Mouse (Mus musculus): ENCODE results near the gene Abhd6.

Gene Abhd6

DNA sequence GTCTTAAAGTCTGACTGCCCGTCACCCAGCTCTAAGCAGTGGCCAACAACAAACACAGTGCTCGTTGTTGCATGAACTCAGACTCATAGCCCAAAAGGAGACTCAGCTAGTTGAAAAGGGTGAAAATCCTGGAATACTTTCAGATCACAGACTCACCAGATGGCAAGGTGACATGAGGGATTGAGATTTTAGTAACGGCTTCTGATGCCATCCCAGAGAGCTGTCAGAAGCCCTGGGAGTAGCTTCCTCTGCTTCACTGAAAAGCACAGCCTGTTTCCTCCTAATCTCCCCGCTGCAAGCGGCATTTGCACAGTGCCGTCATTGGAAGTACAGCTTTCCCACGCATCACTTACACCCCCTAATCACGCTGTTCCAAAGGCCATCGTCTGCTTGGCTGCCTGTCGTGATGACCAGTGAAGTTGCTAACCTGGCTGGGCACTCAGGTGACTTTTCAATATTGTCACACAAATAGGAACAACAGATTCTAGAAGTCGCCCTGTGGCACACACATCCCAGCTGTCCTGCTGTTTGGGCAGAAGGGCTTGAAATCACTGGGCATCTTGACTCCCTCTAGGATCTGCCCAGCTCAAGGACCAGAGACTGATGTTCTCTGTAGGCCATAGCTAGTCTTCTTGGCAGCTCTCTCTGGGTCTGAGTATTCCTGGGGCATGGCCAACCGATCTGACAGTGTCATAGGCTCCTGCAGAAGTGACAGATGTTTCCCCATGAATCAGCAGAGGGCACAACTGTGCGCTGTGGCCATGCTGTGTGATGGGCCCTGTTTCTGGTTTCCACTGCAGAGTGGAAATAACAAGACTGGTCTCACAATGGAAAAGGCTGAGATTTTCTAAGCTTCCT is 29.6 kb downstream of the Abhd6 start:
- DNase-seq = no peak

DNA sequence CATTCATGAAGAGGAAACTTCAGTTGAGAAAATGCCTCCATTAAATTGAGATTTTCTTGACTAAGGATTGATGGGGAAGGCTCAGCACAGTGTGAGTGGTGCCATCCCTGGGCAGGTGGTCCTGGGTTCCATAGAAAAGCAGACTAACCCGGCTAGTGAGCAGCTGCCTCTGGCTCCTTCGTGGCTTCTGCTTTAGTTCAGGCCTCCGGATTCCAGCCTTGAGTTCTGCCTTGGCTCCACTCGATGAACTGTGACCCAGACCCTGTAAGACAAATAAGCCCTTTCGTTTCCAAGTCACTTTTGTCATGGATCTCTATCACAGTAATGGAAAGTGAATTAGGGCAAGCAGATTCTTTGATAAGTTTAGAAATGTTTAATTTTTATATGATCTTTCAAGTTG is 31.9 kb downstream of the Abhd6 start:
- no peak for DNase-seq

DNA sequence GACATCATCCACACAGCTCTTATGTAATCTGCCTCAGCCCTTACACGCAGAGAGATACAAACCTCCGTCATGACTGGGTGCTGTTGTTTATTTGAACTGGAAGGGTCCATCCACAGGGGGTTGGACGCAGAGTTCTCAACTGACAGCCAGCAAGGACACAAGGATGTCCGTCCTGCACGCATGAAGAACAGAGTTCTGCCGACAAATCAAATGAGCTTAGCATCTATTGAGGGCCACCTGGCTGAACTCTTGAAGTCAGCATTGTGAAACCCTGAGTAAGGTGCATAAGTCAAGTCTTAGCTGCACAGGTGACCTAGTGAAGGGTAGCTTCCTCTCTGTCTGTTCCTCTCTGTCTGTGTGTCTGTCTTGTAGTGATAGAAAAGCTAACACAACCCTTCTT is 33.2 kb downstream of the Abhd6 start:
- no peak for DNase-seq

DNA sequence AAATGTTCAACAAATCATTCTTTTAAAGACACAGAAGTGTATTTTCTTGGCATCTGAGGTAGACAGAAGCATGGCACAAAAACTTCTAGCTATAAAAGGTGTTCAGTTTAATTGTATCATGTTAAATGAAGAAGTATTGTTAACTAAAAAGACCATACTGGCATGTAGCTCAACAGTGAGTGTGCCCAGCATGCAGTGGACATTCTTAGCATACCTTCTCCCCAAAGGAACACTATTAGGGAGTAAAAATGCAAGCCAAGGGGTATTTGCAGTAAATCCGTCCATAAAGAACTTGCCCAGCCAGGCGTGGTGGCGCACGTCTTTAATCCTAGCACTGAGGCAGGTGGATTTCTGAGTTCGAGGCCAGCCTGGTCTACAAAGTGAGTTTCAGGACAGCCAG is 33.7 kb downstream of the Abhd6 start:
- DNase-seq = no peak

DNA sequence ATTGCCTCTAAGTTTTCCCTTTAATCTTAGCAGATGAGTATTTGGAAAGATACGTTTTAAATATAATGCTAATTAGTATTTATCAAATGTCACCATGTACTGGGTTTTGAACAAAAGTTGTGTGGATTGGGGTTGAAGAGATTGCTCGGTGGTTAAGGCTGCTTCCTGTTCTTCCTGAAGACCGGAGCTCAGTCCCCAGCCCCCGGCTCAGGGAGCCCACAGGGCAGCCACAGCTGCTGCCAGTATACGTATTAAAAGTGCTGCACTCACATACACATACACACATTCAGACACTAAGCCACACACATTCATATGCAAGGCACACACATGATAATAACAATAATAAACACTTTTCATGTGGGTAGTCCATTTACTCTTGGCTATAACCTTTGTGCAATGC is 35.4 kb downstream of the Abhd6 start:
- no peak for DNase-seq

DNA sequence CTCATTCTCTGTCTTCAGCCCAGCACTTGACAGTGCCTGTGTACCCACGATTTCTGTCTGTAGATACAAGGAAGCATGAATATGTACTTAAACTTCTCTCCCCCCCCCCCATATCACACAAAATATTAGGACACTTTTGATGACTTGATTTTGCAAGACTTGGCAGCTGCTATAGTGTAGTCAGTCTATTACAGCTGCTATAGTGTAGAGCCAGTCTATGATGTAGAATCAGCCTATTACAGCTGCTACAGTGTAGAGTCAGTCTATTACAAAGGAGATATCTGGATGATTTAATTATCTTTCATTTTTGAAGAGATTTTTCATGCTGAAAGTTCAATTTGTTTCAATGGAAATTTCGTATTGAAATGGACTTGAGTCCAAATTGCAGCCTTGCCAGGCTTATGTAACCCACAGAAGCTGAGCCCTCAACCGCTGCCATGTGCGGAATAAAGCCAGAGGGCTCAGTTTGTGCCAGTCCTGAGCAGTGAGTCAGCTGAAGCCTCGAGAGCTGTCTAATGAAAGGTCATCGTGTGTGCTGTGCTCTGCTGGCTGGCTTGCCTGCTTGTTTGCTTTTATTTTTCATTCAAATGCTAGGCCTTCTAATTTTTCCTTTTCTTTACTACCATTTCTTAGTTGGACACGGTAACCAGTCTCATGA is 36.2 kb downstream of the Abhd6 start:
- no peak for DNase-seq

DNA sequence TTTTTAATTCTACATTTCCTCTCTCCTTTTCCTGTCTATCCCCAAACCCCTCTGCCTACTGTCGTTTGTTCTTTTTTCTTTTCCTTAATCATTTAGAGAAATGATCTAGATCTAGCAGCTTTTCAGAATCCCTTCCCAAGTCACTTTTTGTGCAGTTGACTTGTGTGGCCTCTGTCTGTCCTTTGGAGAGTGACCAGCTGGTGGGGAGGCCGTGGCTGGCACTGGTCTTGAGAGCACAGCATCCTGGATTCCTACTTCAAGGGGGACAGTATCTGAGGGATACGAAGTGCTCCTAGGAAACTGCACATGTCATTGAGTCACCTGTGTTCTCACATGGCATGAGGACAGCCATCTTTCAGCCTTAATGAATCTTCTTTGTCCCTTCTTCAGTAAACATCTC is 37.5 kb downstream of the Abhd6 start:
- no peak for DNase-seq

DNA sequence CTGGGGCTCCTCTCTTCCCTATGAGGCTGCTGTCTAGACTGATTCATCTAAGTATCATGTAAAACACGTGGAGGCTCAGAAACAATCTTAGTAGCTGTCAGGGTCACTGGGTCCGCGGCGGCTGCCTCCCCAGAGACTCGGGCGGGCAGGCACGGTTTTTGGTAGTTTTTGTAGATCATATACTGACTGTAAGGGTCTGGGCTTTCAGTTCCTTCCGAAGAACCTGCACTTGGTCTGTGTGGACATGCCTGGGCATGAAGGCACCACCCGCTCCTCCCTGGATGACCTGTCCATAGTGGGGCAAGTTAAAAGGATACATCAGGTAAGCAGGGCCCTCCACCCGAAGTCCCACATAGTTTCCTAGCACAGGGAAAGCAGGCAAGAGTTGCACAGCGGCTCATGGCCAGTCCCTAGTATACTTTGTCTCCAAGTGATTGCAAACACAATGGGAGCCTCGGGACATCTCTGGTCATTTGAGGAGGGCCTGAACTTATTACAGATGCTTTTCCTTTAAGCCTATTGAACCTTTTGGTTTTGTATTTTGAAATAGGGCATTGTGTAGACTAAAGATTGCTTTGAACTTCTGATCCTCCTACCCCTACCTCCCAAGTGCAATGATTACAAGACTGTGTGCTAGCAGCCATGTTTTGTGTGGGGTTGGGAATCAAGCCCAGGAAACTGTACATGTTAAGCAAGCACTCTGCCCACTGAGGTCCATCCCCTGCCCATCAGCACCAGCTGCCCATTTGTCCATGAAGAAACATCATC is 38.4 kb downstream of the Abhd6 start:
- no peak for DNase-seq

DNA sequence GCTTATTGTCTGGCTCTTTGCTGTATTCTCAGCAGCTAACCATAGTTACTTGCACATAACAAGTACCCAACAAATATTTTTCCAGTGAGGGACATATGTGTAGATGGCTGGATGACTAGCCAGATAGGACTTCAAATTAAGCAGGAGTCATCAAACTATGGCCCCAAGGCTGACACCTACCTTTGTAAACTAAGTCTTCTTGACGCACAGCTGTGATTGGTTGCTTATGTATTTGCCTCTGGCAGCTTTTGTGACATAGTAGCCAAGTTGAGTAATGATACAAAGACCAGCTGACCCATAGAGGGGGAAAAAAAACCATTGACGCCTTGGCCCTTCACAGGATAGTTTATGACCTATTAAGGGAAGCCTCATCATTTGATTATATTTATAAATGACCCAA is 39.4 kb downstream of the Abhd6 start:
- DNase-seq = no peak

DNA sequence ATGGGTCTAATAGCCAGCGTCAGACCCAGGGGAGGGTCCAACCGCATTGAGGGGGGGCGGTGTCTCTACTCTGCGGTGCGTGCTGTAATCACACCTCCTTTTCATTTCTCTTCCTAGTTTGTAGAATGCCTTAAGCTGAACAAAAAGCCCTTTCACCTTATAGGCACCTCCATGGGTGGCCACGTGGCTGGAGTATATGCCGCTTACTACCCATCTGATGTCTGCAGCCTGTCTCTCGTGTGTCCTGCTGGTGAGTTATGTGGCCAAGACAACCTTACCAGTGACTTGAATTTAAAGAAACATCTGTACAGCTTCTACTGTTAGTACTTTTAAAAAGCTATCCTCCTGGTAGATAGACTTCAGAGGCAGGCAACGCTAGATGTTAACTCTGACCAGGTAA is 39.9 kb downstream of the Abhd6 start:
- no peak for DNase-seq

DNA sequence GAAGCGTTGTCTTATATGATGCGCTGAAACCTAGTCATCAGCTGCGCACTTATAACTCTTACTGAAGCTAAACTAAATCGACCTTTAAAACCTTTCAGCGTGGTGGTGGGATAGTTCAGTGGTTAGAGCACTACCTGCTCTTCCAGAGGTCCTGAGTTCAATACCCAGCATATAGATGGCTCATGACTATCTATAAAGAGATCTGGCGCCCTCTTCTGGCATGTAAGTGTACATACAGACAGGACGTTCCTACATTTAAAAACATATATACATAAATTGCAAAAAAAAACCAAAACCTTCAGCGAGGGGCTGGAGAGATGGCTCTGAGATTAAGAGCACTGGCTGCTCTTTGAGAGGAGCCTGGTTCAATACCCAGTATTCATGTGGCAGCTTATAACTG is 41.6 kb downstream of the Abhd6 start:
- DNase-seq = peak; percentile 44

DNA sequence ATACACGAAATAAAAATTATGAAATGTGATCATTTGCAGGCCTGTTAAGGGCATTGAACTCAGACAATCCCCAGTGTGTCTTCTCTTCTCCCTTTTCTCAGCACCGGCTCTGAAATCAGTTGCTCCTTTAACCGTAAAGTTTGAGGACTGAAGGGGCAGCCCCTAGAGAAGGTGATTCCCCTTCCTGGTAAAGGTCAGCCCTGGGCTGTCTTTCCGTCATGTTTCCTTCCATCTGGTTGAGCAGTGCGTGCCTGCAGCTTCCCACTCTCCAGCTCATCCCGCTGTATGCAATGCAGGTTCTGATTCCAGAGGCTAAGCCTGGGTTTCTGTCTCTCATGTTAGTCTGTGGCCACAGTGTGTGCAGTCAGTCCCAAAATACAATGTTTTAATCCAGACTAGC is 42.1 kb downstream of the Abhd6 start:
- no peak for DNase-seq

DNA sequence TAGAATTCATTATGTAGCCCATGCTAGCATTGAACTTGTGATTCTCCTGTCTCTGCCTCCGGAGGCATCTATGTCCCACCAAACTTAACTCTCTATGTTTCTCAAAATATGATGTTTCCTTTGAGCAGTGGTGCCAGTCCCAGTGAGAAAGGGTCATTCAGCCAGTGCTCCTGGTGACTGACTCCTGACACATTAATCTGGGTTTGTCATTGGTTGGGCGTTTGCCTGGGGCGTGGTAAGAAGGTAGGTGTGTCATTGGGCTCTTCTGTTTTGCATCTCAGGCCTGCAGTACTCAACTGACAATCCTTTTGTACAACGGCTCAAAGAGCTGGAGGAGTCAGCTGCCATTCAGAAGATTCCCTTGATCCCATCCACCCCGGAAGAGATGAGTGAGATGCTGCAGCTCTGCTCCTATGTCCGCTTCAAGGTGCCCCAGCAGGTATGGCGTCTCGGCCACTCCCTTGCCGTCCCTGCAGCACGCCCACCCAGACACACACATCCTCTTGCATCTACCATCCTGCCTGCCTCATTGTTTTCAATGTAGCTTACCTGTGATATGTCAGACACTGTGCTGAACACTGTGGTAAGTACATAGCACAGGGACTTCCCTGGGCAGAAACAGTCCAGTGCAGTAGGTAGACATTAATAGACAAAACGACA is 42.6 kb downstream of the Abhd6 start:
- DNase-seq = no peak

DNA sequence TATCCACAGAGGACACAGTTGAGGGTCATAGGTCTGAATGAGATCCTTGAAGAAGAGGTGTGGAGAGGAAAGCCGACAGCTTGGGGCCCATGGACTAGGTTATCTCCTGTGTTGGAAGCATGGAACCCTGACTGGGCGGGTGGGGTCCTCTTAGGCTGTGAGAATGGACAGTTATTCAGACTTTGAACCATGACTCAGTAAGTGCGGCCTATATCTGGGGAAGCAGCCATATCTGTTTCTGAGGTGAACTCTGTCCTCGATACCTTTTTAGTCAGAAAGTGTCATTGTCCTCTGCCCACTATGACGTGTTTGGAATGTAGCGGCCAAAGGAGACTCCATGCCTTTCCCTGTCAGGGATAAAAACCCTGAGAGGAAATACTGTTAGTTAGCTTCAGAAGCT is 44.1 kb downstream of the Abhd6 start:
- no peak for DNase-seq

DNA sequence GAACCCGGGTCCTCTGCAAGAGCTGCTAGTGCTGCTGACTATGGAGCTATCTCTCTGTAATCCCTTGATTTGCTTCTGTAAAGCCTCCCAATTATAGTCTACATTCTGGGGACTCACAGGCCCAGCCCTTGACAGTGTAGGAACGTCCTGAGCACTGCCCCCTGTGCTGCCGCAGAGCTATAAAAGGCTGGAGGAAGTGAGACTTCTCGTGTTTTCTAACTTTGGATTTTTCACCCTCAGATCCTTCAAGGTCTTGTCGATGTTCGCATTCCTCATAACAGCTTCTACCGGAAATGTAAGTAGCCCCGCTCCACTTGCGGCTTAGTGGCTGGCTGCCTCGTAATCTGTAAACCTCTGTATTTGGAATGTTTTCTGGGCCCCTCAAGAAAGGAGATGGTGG is 46.6 kb downstream of the Abhd6 start:
- no peak for DNase-seq

DNA sequence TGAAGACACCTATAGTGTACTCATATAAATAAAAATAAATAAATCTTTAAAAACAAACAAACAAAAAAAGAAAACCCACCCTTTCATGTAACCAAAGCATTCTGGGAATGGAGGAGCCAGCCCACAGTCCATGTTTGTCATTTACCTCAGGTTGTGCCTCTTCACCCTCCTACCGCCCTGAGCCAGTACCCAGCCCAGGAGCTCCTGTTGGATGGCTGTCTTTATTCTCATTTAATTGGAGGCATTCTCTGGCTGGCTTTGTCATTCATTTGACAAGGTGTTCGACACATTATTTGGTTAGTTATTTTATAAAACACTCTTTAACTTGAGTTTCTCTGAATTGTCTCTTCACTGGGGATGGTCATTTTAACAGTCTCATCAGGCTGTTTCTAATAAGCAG is 49.2 kb downstream of the Abhd6 start:
- DNase-seq = no peak

DNA sequence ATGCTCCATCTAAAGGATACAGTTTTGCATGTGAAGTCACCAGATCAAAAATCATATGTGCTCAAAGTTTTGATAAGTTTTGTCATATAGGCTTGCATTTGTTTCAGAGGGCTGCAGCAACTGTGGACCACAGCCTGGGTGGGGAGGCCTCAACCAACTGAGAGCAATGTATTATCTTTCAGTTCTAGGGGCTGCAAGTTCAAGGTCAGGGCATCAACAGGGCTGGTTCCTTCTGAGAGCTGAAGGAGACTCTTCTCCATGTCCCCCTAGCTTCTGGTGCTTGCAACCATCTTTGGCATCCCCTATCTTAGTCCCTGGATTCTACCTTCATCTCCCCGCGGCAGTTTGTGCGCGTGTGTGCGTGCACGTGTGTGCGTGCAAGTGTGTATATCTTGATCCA is 50.0 kb downstream of the Abhd6 start:
- DNase-seq = no peak

DNA sequence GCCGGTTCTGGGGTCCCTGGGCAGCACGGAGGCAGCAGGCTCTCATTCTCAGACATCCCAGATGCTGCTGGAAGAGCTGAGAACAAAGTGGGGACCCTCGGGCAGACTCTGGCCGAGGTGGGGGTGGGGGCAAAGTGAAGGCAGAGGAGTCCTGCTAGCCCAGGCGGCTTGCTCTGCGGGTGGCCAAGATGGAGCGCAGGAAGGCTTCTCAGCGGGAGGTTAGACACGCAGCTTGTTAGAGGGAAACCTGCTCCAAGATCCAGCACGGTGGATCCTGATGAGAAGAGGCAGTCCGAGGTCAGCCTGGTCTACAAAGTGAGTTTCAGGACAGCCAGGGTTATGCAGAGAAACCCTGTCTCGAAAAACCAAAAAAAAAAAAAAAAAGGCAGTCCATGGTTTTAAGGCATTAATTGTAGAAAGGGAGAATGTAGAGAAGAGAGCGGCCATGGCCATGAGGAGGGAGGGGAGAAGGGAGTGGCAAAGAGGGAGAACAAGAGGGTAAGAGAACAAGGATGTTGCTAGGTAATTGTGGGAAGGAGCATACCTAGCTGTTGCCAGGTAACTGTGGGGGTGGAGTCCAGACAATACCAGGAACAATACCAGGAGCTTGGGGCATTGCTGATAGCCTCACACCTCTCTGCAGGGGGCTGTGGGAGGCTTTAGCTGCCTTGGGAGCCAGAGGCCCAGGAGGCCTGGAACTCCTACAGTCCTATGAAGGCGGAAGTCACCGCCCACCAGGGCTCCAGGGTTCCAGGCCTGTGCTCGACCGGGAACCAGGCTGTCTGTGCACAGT is 51.8 kb downstream of the Abhd6 start:
- no peak for DNase-seq

DNA sequence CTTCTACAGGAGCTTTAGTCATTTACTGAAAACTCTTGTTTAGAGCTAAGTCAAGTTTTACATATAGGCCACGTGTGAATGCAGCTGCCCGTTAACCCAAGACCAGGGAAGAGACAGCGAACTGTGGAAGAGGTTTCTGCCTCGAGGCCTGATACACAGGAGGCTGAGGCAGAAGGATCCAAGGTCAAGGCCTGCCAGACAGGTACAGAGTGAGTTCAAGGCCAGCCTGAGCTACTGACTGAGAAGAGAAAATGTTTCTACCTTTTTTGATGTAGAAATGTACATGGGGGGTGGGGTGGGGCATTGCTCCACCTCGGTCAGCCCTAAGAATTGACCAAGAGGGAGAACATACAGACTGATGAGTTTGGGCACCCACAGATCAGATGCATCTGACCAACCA is 53.4 kb downstream of the Abhd6 start:
- no peak for DNase-seq

DNA sequence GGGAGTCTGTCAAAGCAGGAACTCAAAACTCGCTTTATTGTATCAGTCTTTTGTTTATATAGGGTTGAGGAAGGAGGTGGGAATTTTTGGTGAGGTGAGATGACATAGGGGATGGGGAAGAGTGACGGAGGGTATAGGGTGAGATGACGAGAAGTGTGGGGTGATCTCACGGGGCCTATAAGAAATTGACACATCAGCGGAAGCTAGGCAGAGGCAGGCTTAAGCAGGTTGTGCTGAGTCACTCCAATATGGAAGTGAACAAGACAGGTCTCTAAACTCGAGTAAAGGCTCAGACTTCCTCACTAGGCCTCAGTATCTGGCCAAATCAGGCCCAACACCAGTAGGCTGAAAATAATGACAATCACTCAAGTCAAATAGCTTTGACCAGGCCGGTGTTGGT is 57.2 kb downstream of the Abhd6 start:
- no peak for DNase-seq

DNA sequence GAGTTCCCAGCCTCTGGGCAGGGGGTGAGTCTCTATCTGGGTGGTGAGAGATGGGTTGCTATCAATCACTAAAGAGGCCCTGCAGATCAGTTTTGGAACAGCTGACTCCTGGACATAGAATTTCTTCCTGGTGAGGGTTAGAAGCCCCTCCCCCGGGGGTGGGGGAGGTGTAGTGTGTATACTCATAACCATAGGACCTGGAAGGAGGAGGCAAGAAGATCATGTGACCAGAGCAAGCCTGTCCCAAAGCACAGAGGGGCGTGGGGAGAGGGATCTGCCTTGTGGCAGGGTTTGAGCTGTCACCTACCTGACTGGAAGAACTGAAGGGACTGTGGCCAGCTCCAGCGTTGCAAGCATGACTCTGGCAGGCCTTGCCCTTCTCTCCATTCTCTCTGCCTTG is 59.4 kb downstream of the Abhd6 start:
- no peak for DNase-seq

DNA sequence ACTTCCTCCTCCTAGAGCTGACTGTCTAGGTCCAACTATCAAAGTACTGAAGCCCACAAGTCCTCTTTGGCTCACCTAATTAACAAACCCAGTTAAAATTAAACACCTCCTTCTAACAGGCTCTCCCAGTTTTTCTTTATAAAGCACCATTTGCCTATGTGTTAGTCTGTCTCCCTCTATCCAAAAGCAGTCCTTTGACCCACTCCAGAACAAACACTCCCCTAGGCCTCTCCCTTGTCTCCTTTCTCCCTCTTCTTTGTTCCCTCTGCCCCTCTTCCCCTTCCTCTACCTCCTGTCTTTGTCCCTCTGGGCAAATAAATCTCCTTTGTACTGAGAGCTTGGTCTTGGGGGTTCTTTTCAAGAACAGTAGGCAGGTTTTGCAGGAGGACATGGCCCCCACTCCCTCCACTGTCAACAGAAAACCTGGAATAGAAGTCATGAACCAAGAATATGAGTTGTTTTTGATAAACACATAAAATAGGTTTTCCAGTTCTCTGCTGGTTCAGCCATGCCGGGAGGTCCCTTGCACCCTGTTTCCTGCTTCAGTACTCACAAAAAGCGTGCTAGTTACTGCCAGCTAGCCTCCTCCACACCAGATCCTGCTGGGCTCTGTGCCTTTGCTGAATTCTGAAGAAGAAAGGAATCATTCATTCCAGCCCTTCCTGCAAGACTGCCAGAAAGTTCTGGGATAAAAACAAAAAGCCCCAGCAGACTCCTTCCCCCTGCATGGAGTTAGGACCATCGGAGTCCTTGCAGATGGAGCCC is 60.0 kb downstream of the Abhd6 start:
- no peak for DNase-seq
